Mouse (Mus musculus): ENCODE measurements around the gene Smpx. TPM values are rescaled to one million over a fixed set of nuclear protein-coding genes. Genes with fewer than 3 reads are reported as not detected.
A peak's percentile ranks its signal among the peaks of the same experiment; 100 is the strongest.

Gene Smpx
- 0.56 and 0.61 TPM in 2 replicates for polyA plus RNA-seq (2012; rRNA removed)

- no peak for DNase-seq (ENCODE audit: extremely low spot score in 1 of 2, low spot score in 1 of 2)
These were observed at the start of gene Smpx for GRCm38 (mm10) chrX:157698862-157699261. Smpx (plus strand) TSS chrX:157698910.

- DNase-seq (ENCODE audit: extremely low spot score in 1 of 2, low spot score in 1 of 2) = no peak
These were observed 43.7 kb upstream of the Smpx start for GRCm38 (mm10) chrX:157655047-157655446.

GRCm38 (mm10) chrX:157657356-157657755, 41.4 kb upstream of the Smpx start:
- DNase-seq (ENCODE audit: extremely low spot score in 1 of 2, low spot score in 1 of 2) = no peak

GRCm38 (mm10) chrX:157671820-157672219, 26.9 kb upstream of the Smpx start:
- DNase-seq (ENCODE audit: extremely low spot score in 1 of 2, low spot score in 1 of 2) = no peak

GRCm38 (mm10) chrX:157674667-157675350, 23.9 kb upstream of the Smpx start:
- DNase-seq (ENCODE audit: extremely low spot score in 1 of 2, low spot score in 1 of 2) = no peak

- DNase-seq (ENCODE audit: extremely low spot score in 1 of 2, low spot score in 1 of 2) = peak in 1 of 2 experiments; percentile 33
These were observed 7.5 kb upstream of the Smpx start for GRCm38 (mm10) chrX:157691186-157691585.

GRCm38 (mm10) chrX:157697591-157698135, 1.0 kb upstream of the Smpx start:
- DNase-seq (ENCODE audit: extremely low spot score in 1 of 2, low spot score in 1 of 2) = no peak

- no peak for DNase-seq (ENCODE audit: extremely low spot score in 1 of 2, low spot score in 1 of 2)
These were observed 8.5 kb downstream of the Smpx start for GRCm38 (mm10) chrX:157707236-157707635.

GRCm38 (mm10) chrX:157708616-157709280, 10.0 kb downstream of the Smpx start:
- no peak for DNase-seq (ENCODE audit: extremely low spot score in 1 of 2, low spot score in 1 of 2)

GRCm38 (mm10) chrX:157719907-157720306, 21.2 kb downstream of the Smpx start:
- DNase-seq (ENCODE audit: extremely low spot score in 1 of 2, low spot score in 1 of 2) = no peak

GRCm38 (mm10) chrX:157730622-157731341, 32.1 kb downstream of the Smpx start:
- peak; percentile 26 to 70 for DNase-seq (ENCODE audit: extremely low spot score in 1 of 2, low spot score in 1 of 2)

GRCm38 (mm10) chrX:157731658-157732314, 33.1 kb downstream of the Smpx start:
- DNase-seq (ENCODE audit: extremely low spot score in 1 of 2, low spot score in 1 of 2) = peak; percentile 50 to 87

- no peak for DNase-seq (ENCODE audit: extremely low spot score in 1 of 2, low spot score in 1 of 2)
These were observed 33.6 kb downstream of the Smpx start for GRCm38 (mm10) chrX:157732346-157732745.

- no peak for DNase-seq (ENCODE audit: extremely low spot score in 1 of 2, low spot score in 1 of 2)
These were observed 35.1 kb downstream of the Smpx start for GRCm38 (mm10) chrX:157733836-157734235.

- no peak for DNase-seq (ENCODE audit: extremely low spot score in 1 of 2, low spot score in 1 of 2)
These were observed 35.6 kb downstream of the Smpx start for GRCm38 (mm10) chrX:157734341-157734740.

GRCm38 (mm10) chrX:157747815-157748544, 49.3 kb downstream of the Smpx start:
- no peak for DNase-seq (ENCODE audit: extremely low spot score in 1 of 2, low spot score in 1 of 2)

GRCm38 (mm10) chrX:157754559-157754958, 55.8 kb downstream of the Smpx start:
- no peak for DNase-seq (ENCODE audit: extremely low spot score in 1 of 2, low spot score in 1 of 2)

GRCm38 (mm10) chrX:157762542-157762941, 63.8 kb downstream of the Smpx start:
- DNase-seq (ENCODE audit: extremely low spot score in 1 of 2, low spot score in 1 of 2) = no peak

- no peak for DNase-seq (ENCODE audit: extremely low spot score in 1 of 2, low spot score in 1 of 2)
These were observed 103.0 kb downstream of the Smpx start for GRCm38 (mm10) chrX:157801669-157802068.
